Mouse (Mus musculus) liver (tissue): Measurements from ENCODE around the gene Erlin1.

Experiments
- DNase-seq: peaks from one replicate; pipeline ENCODE4 v3.0.0-alpha.2; 2020; ENCODE audit warnings: mixed read lengths

The Erlin1 gene

GRCm38 (mm10) chr19:44069121-44069913 lies at the start of gene Erlin1:
TSS of gene Erlin1 (minus strand) at chr19:44069785.
- DNase-seq: peak; percentile 89

DNA sequence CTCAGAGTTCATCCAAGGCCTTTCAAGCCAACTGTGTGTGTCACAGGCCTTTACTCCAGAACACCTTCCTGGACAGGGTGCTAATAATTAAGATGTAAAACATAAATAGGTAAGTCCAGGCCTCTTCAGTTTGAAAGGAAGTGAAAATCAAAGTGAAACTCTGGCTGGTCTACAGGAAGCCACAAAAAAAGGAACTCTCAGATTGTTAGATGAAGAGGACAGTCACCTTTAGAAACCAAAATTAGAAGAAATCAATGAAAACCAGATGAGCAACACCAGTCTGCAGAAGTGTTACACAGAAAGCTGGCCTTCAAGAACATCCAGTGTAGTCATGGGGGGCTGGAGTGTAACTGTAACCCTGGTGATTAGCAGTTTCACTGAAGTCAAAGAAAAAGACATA lies 48.2 kb upstream of the Erlin1 start:
- no peak for DNase-seq

DNA sequence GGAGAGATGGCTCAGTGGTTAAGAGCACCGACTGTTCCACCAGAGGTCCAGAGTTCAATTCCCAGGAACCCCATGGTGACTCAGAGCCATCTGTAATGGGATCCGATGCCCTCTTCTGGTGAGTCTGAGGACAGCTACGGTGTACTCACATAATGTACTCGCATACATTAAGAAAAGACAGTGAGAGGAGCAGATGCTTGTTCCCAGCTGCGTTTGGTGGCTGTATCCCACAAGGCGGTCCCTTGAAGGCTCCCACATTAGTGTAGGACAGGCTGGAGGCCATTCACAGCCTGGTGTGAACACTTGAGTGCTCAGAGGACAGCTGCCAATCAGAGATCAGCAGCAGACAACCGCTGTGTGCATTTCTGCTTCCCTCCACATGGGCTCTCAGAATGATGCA lies 42.1 kb upstream of the Erlin1 start:
- no peak for DNase-seq

DNA sequence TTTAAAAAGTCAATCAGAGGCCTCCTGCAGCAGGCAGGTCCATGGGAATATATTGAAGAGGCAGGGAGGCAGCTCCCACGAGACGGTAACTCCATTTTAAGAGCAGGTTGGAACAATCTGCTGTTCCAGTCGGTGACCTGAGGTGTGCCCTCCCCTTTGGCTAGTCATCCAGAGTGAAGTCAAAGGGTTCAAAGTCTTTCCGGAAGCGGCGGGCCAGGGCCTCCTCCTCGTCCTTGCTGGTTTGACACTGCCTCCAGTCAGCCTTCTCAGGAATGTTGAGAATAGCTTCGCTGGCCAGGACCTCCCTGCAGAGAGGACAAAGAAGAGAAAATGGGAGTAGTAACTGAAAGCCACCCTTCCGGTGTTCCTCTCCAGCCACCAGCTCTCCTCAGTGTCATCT lies 40.8 kb upstream of the Erlin1 start:
- DNase-seq: no peak

GRCm38 (mm10) chr19:44108996-44109395 lies 39.4 kb upstream of the Erlin1 start:
- no peak for DNase-seq

DNA sequence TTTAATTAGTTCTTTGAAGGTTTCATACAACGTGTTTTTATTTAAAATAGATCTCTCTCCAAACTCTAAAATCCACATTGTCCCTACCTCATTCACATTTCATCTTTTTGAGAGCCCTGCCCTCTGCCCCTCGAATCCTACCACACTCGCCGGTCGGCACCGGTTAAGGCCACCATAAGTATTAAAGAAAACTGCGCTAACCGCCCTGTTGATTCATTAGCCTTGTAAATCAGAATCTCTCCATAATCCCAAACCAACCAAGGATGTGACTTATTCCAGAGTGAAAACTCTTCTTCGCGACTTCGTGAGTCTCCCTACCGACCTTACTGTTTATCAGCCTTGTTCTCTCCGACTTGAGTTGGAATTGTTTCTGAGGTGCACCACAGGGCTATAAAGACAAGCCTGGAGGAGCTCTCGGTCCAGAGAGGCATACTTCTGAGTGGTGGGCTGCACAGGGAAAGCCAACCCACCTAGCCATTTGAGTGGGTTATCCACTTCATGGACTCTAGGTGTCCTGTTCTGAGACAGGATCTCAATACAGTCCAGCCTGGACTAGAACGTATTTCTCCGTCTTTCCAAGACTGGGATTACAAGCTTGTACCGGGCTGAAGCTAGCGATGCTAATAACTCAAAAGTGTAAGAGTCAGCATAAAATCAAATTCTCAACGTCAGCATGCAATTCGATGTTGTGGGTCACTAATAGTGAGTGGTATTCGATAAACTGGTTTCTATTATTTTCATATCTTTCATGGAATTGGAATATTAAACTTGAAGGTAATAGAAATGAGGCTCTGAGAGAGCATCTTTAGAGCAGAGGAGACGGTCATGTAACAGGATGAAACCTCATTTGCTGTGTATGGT lies 38.3 kb upstream of the Erlin1 start:
- DNase-seq: no peak

- peak; percentile 96 for DNase-seq
Measured at GRCm38 (mm10) chr19:44106831-44107660, 37.5 kb upstream of the Erlin1 start, which contains the start of gene Chuk. TSS of gene Chuk (minus strand) at chr19:44107480.

GRCm38 (mm10) chr19:44104393-44104792 lies 34.8 kb upstream of the Erlin1 start:
- no peak for DNase-seq

GRCm38 (mm10) chr19:44103001-44103400 lies 33.4 kb upstream of the Erlin1 start:
- no peak for DNase-seq

- DNase-seq: no peak
Measured at GRCm38 (mm10) chr19:44100840-44101239, 31.3 kb upstream of the Erlin1 start.

DNA sequence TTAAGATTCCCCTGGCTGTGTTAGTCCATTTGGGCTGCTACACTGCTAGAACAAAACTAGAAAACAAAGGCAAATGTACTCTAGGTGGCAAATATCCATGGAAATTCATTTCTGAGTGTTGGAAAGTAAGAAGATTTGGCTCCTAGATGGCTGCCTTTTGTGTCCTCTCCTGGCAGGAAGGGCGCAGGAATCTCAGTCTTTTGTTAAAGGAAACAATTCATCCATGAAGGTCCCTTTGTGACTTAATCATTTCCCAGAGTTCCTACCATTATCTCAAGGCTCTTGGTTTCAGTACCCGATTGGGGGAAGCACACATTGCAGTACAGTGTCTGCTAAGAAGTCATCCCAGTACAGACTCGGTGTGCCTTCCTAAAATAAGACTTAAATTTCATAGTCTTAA lies 16.7 kb upstream of the Erlin1 start:
- no peak for DNase-seq

DNA sequence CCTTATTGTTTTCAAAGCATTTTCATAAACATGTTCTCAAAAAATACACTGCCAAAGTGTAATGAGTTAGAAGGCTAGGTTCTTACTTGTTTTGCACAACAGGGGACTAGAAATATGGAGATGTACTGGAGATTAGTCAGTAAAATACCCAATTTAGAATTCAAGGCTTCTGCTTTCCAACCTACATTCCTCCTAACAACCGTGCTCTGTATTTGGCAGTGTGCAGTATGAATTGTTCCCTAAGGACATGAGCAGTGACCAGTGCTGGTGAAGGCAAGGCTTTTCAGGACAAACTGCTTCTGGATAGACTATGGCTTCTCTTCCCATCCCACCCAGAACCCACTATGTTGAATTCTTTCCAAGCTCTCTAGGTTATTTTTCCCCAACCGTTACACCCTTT lies 11.3 kb upstream of the Erlin1 start:
- DNase-seq: no peak

GRCm38 (mm10) chr19:44080023-44080422 lies 10.4 kb upstream of the Erlin1 start:
- no peak for DNase-seq

- DNase-seq: no peak
Measured at GRCm38 (mm10) chr19:44077024-44077423, 7.4 kb upstream of the Erlin1 start.

- no peak for DNase-seq
Measured at GRCm38 (mm10) chr19:44076457-44076856, 6.9 kb upstream of the Erlin1 start.

GRCm38 (mm10) chr19:44074986-44075385 lies 5.4 kb upstream of the Erlin1 start:
- DNase-seq: no peak

- DNase-seq: no peak
Measured at GRCm38 (mm10) chr19:44071166-44071565, 1.6 kb upstream of the Erlin1 start.

- no peak for DNase-seq
Measured at GRCm38 (mm10) chr19:44069914-44070232, 288 bp upstream of the Erlin1 start.

DNA sequence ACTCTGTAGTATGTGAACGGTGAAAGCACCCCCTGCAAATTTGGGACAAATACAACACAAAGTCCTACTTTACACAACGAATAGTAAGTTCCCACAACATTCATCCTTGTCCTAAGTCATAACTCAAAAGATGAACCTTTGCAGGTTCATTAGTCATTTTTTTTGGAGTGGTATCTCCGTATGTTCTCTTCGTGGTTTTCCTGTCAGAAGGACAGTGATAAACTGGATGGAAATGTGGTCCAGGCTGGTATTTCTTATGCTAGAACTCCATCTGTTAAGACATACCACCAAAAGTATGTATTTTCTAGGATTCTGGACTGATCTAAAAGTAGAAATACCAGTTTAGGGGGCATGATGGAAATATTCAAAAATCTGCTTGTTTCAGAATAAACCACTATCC lies 1.4 kb downstream of the Erlin1 start:
- DNase-seq: no peak

- no peak for DNase-seq
Measured at GRCm38 (mm10) chr19:44067323-44068049, 2.1 kb downstream of the Erlin1 start.

DNA sequence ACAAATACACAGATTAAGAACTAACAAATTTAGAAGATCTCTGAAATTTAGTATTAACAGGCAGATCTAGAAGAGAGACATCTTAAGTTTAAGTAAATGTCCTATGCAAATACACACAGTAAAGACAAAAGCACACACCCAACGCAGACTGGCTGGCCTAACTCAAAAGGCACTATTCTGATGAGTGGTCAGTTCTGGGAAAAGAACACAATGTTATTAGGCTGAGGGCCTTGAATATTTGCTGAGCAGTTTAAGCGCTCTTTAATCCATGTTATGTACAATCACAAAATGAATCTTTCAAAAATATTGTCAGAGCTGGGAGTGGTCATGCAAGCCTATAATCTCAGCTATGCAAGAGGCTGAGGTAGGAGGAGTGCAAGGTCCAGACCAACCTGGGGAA lies 4.9 kb downstream of the Erlin1 start:
- DNase-seq: no peak

DNA sequence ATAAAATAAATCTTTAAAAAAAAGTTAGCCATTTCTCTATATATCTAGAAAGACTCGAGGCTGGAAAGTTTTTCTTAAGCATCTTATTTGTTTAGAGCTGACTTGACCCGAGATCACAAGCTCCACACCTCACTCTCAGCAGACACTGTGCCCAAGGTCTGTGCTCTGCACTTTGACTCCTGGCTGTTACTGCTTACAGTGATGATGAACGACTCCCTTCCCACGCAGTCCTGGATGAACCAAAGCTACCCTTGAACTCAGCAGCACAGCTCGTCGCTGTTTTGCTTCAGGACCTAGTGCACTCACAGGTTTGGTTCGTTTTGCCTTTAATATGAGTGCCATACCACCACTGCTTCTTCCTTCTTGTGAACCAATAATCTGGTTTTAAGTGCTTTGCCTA lies 5.8 kb downstream of the Erlin1 start:
- DNase-seq: no peak

- no peak for DNase-seq
Measured at GRCm38 (mm10) chr19:44060226-44060625, 9.4 kb downstream of the Erlin1 start.
